Mouse (Mus musculus) forebrain, embryonic 13.5 days (tissue): Measurements from ENCODE around the gene Rrbp1. TPM values are rescaled to one million over a fixed set of nuclear protein-coding genes. Genes with fewer than 3 reads are reported as not detected.

Source experiments
- ATAC-seq: fragments of 200-750 bp; cut with Nextera tagmentation; 2 replicates; pipeline ENCODE4 v1.8.0; 2017
- H3K27ac ChIP-seq: fragments of 300-500 bp; sonication (generic); 2 replicates; pipeline ENCODE4 v1.5.1; 2015; ENCODE audit warnings: inconsistent platforms, mild to moderate bottlenecking, moderate library complexity
- H3K27me3 ChIP-seq: fragments of 300-500 bp; sonication (generic); 2 replicates; pipeline ENCODE4 v1.6.1; 2015; ENCODE audit warnings: mild to moderate bottlenecking, inconsistent platforms
- H3K36me3 ChIP-seq: fragments of 300-500 bp; sonication (generic); 2 replicates; pipeline ENCODE4 v1.6.1; 2015; ENCODE audit warnings: mild to moderate bottlenecking, inconsistent platforms; ENCODE audit not compliant: poor library complexity, severe bottlenecking
- H3K4me1 ChIP-seq: fragments of 300-500 bp; sonication (generic); 2 replicates; pipeline ENCODE4 v1.6.1; 2015; ENCODE audit warnings: inconsistent platforms
- H3K4me2 ChIP-seq: fragments of 300-500 bp; sonication (generic); 2 replicates; pipeline ENCODE4 v1.6.1; 2015; ENCODE audit warnings: inconsistent platforms, mild to moderate bottlenecking, moderate library complexity
- H3K4me3 ChIP-seq: fragments of 300-500 bp; sonication (generic); 2 replicates; pipeline ENCODE4 v1.5.1; 2015; ENCODE audit warnings: mild to moderate bottlenecking, inconsistent platforms
- H3K9ac ChIP-seq: fragments of 300-500 bp; sonication (generic); 2 replicates; pipeline ENCODE4 v1.6.1; 2015; ENCODE audit warnings: mild to moderate bottlenecking, inconsistent platforms
- H3K9me3 ChIP-seq: fragments of 300-500 bp; sonication (generic); replicated peaks from 2 replicates; pipeline ENCODE4 v1.6.1; 2016; ENCODE audit warnings: inconsistent platforms
- WGBS: fragments of 180-500 bp; shearing (Covaris S2); methylation state at CpG from one replicate; pipeline ENCODE4 v1.1.7; 2015; 5-methylcytosine and 5-hydroxymethylcytosine counted together
- polyA plus RNA-seq: library from polyadenylated mRNA; unstranded; fragments of >200 nt; fragmentation: Nextera tagmentation; extraction: Ambion mirVana; gene quantifications from 2 replicates; pipeline ENCODE4 v1.2.1, GENCODE M21; 2015

Gene Rrbp1
- polyA plus RNA-seq, 1 experiment from 2014 or later: 23.9 TPM

DNA sequence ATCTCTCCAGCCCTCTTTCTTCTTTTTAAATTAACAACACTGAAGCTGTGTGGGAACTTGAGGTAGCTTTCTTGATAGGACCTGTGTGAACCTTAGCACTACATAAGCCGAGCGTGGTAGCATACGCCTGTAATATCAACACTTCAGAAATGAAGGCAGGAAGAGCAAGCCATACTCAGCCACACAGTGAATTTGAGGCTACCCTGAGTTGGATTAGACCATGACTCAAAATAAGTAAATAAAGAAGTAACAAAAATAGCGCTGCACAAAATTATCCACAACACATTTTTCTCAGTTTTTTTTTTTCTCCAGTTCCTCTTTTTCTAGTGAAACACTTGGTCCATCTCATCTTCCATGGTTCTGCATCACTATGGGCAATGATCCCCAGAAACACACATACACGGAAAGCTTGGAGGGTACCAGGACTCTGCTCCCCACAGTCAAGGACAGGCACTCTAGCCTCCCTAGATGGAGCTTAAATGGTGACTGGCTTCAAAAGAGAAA lies 35.9 kb downstream of the Rrbp1 start:
- H3K9me3 ChIP-seq: no peaks in the 10 kb centered on the region
- WGBS: 98% methylated on average over 5 of the region's 5 CpGs
- H3K27me3 ChIP-seq: no peaks in the 10 kb centered on the region
- peaks cover 8% of the 10 kb centered on the region; the same call in 1 of the 2 replicates for H3K36me3 ChIP-seq
- H3K9ac ChIP-seq: no peak overlapping the region
- H3K4me2 ChIP-seq: no peak overlapping the region
- ATAC-seq: no peak
- H3K27ac ChIP-seq: no peak overlapping the region
- no peaks in the 10 kb centered on the region for H3K4me1 ChIP-seq
- no peak overlapping the region for H3K4me3 ChIP-seq

DNA sequence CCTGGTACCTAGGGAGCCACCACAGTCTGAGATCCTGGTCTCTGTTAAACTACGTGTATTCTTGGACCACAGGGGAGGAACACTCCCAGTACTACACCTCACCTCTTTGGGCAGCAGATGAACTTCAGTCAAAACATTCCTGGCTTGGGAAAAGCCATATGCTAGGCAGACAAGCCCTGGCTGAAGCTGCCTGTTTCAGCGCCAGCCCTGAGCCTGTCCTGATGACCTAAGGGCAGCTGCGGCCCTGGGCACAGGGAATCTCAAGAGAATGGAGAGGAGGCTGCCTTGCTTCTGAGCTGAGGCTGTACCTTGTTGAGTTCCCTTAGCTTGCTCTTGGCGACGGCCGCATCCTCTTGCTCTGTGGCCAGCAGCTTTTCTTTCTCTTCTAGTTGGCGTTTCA lies 37.9 kb downstream of the Rrbp1 start:
- peaks cover 16% of the 10 kb centered on the region for H3K36me3 ChIP-seq
- H3K9me3 ChIP-seq: no peaks in the 10 kb centered on the region
- 94% methylated on average over 7 of the region's 7 CpGs for WGBS

DNA sequence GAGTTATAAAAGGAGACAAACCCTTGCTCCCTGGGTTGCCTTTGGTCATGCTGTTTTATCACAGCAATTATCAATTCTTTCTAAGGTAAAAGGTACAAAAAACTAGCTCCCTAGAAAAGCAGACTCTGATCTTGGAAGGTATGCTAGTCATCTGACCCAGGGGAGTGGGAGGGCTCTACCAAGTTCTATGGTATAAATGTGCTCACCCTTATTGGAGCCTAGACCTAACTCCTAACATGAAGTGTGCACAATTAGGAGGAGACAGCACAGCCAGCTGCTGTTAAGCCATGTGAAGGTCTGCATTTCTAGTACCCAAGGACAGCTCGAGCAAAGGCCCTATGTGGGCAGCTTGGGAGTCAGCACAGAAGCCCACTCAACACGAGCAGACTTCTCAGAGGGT lies 39.2 kb downstream of the Rrbp1 start:
- no peaks in the 10 kb centered on the region for H3K4me1 ChIP-seq
- no peaks in the 10 kb centered on the region for H3K9me3 ChIP-seq
- WGBS: 83% methylated on average over 2 of the region's 2 CpGs
- H3K36me3 ChIP-seq: peaks cover 25% of the 10 kb centered on the region
- no peak overlapping the region for H3K4me3 ChIP-seq
- no peak for ATAC-seq
- no peaks in the 10 kb centered on the region for H3K27me3 ChIP-seq
- H3K9ac ChIP-seq: no peak overlapping the region
- no peak overlapping the region for H3K27ac ChIP-seq
- no peak overlapping the region for H3K4me2 ChIP-seq

More for the DNA sequence above, 37.9 kb downstream of the Rrbp1 start:
- H3K27ac ChIP-seq: no peak overlapping the region
- H3K4me2 ChIP-seq: no peak overlapping the region
- no peak for ATAC-seq
- no peaks in the 10 kb centered on the region for H3K4me1 ChIP-seq
- no peak overlapping the region for H3K4me3 ChIP-seq
- H3K9ac ChIP-seq: no peak overlapping the region
- no peaks in the 10 kb centered on the region for H3K27me3 ChIP-seq

DNA sequence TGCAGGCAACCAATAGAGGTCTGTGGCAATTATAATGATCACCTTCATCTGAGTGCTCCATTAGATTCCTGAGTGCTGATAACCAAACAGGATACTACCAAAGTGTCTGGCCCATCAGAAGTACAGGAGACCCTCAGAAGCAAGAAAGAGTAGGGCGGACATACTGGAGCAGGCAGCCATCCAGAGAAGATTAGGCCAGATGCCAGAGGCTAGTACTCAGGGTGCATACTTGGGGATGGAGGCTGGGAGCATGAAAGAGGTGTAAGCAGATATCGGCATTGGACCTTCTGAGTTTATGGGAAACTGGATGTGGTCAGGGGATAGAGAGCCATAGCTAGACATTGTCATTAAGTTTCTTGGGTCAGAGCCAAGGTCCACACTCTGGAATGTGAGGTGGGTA lies 40.2 kb downstream of the Rrbp1 start:
- Histone ChIP-seq H3K27me3 (no peaks in the 10 kb centered on the region), H3K4me2 (no peak overlapping the region), H3K36me3 (peaks cover 35% of the 10 kb centered on the region), H3K9me3 (no peaks in the 10 kb centered on the region), H3K4me3 (no peak overlapping the region), H3K9ac (no peak overlapping the region), H3K4me1 (no peaks in the 10 kb centered on the region), H3K27ac (no peak overlapping the region)
- whole genome bisulfite sequencing: 88% methylated on average over 2 of the region's 2 CpGs
- no peak for ATAC-seq

DNA sequence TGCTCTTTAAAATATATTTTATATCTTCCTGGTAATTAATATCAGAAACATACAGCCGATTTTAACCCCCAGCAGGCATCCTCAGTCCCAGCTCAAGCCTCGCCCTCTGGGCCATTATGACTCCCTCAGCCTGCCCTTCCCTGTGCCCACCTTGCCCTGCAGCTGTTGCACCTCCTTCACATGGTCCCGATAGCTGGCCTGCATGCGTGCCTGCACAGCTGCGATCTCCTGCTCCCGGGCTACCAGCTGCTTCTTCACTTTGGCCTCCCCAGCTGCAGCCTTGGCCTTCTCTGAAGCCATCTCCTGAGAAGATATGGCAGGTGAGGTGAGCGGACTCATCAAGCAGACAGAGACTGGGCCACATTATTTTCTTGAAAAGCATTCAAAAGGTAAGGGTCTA lies 41.8 kb downstream of the Rrbp1 start:
- WGBS: 94% methylated on average over 7 of the region's 7 CpGs
- no peak overlapping the region for H3K27ac ChIP-seq
- H3K27me3 ChIP-seq: no peaks in the 10 kb centered on the region
- no peak overlapping the region for H3K4me2 ChIP-seq
- H3K4me3 ChIP-seq: no peak overlapping the region
- H3K36me3 ChIP-seq: peaks cover 50% of the 10 kb centered on the region
- H3K4me1 ChIP-seq: no peaks in the 10 kb centered on the region
- no peaks in the 10 kb centered on the region for H3K9me3 ChIP-seq
- H3K9ac ChIP-seq: no peak overlapping the region
- no peak for ATAC-seq

DNA sequence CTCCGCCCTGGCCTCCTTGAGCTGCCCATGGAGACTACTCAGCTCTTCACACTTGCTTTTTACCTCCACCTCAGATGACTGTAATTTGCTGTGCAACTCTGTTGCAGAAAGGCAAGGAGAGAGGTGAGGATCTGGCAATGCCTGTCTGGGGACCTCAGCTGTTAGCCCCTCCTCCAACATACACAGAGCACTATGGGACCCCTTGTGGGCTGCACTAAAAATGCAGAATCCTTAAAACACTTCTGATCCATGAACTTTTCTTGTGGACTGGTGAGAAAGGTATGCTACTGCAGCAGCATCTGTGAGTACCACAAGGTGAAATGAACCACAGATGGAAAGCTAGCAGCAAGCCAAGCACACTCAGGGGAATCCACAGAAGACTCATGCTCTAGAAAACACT lies 47.7 kb downstream of the Rrbp1 start:
- H3K9ac ChIP-seq: no peak overlapping the region
- no peaks in the 10 kb centered on the region for H3K27me3 ChIP-seq
- peaks cover 76% of the 10 kb centered on the region for H3K36me3 ChIP-seq
- no peak overlapping the region for H3K4me2 ChIP-seq
- ATAC-seq: 0 out of 2 replicates have a peak, but pooled peaks have one; percentile 27
- no peaks in the 10 kb centered on the region for H3K9me3 ChIP-seq
- no peak overlapping the region for H3K27ac ChIP-seq
- H3K4me1 ChIP-seq: no peaks in the 10 kb centered on the region
- no peak overlapping the region for H3K4me3 ChIP-seq
- 100% methylated on average over 1 of the region's 1 CpGs for WGBS

DNA sequence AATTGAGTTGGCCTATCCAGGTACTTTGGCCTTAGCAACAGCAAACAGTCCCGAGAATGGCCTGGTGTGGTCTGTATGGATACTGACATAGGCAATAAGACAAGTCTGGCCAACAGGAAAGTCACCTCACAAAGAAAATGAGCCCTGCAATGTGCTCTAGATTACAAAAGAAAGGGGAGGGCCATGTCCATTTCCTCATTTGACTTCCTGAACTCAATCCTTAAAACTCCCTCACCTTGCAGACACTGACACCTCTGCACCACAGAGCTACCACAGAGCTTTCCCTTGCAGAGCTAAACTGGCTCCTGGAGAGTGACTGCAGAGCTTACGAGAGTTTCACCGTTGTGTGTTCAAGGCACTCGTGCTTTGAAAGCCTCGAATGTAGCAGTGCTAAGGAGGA lies 48.9 kb downstream of the Rrbp1 start:
- H3K4me2 ChIP-seq: no peak overlapping the region
- H3K9me3 ChIP-seq: no peaks in the 10 kb centered on the region
- H3K27me3 ChIP-seq: no peaks in the 10 kb centered on the region
- H3K4me1 ChIP-seq: no peaks in the 10 kb centered on the region
- H3K36me3 ChIP-seq: peaks cover 81% of the 10 kb centered on the region
- no peak overlapping the region for H3K4me3 ChIP-seq
- 98% methylated on average over 5 of the region's 5 CpGs for WGBS
- no peak for ATAC-seq
- no peak overlapping the region for H3K27ac ChIP-seq
- H3K9ac ChIP-seq: no peak overlapping the region

DNA sequence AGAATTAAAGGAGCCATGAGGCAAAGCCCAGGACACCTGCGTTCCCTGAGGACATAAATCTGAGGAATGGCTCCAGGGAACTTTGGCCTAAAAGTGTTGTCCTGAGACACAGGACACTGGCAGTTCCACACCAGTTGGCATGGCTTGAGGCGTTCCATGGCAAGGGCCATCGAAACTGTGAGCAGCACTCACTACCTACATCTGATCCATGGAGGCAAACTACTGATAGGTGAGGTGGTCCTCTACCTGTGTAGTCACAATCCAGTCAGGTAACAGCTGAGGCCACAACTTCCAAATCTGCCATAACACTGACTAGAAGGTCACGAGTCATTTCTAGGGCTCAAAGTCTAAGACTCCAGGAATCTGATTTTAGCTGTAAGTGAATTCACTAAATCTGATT lies 55.3 kb downstream of the Rrbp1 start:
- H3K4me3 ChIP-seq: no peak overlapping the region
- no peak for ATAC-seq
- H3K9ac ChIP-seq: no peak overlapping the region
- no peaks in the 10 kb centered on the region for H3K9me3 ChIP-seq
- no peak overlapping the region for H3K4me2 ChIP-seq
- no peak overlapping the region for H3K27ac ChIP-seq
- peaks cover 81% of the 10 kb centered on the region for H3K36me3 ChIP-seq
- WGBS: 98% methylated on average over 4 of the region's 4 CpGs
- no peaks in the 10 kb centered on the region for H3K4me1 ChIP-seq
- no peaks in the 10 kb centered on the region for H3K27me3 ChIP-seq

DNA sequence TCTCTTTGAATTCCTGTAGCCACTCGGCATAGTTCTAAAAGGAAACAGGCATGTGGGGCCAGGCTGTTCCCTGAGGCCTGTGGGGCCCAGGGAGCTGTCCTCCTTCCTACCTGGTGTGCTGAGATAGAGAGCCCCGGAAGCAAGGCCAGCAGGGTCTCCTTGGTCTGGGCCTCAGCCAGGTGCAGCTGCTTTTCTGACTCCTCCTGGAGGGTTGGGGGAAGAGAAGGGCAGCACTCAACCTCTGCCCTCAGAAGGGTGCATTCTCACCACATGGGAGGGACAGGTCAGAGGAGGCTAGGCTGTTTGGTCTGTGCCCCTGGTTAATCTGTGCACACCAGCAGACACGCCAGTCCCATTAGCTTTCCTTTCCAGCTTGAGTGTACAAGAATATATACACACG lies 56.1 kb downstream of the Rrbp1 start:
- Histone ChIP-seq H3K27me3 (no peaks in the 10 kb centered on the region), H3K4me2 (no peak overlapping the region), H3K4me1 (no peaks in the 10 kb centered on the region), H3K4me3 (no peak overlapping the region), H3K36me3 (peaks cover 88% of the 10 kb centered on the region), H3K9me3 (no peaks in the 10 kb centered on the region), H3K9ac (no peak overlapping the region), H3K27ac (no peak overlapping the region)
- no peak for ATAC-seq
- 97% methylated on average over 4 of the region's 4 CpGs for WGBS

DNA sequence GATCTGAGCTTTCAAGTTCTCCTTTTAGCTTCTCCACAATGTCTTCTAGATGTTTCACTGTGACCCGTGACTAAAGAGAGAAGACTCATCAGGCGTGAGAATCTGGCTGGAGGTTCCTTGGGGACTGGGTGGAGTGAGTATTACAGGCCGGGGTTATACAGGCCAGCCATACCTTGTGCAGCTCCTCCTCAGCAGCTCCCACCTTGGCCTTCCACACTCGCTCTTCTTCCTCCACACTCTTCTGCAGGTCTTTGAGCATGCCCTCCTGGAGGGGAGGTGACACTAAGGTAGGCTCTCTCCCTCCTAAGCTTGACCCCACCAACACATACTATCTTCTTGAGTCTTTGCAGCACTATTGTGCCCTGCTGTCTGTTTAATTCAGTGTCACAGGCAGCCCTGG lies 57.1 kb downstream of the Rrbp1 start:
- peaks cover 94% of the 10 kb centered on the region for H3K36me3 ChIP-seq

DNA sequence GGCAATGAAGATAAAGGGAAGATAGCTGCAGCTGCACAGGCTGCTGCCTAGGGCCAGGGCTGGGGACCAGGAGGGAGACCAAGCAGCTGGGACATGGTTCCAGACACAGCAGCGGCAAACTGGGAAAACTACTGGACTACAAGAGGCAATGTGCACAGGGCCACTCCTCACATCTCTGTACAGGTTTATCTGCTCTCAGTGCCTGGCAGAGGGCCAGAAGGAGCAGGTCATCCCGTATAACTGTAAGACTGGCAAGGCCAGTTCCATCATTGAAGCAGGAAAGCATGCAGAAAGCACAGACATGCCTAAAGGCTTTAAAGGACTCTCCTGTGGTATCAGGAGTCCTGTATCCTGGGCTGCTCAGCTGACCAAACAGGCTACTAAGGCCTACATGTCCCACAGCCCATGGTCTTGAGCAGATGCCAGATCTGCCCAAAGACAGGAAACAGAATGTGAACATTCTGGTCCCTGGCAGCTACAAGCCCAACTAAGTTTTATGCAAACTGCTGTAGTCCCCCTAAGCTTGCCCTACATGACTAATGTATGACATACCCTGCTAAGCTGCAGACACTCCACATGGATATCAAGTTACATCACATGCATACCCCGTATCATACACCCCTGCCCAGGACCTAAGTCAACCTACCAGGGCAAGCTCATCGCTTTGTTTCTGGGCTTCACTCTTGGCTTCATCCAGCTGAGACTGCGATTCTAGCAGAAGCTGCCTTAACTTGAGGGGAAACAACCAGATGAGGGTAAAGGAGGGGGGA lies 59.3 kb downstream of the Rrbp1 start:
- ATAC-seq: no peak
- no peak overlapping the region for H3K4me3 ChIP-seq
- peaks cover 100% of the 10 kb centered on the region for H3K36me3 ChIP-seq
- no peaks in the 10 kb centered on the region for H3K27me3 ChIP-seq
- no peak overlapping the region for H3K4me2 ChIP-seq
- no peak overlapping the region for H3K27ac ChIP-seq
- no peaks in the 10 kb centered on the region for H3K4me1 ChIP-seq
- WGBS: 90% methylated on average over 5 of the region's 5 CpGs
- H3K9me3 ChIP-seq: no peaks in the 10 kb centered on the region
- no peak overlapping the region for H3K9ac ChIP-seq

More for the DNA sequence above, 57.1 kb downstream of the Rrbp1 start:
- H3K4me1 ChIP-seq: no peaks in the 10 kb centered on the region
- H3K4me3 ChIP-seq: no peak overlapping the region
- no peak overlapping the region for H3K27ac ChIP-seq
- no peak for ATAC-seq
- no peak overlapping the region for H3K9ac ChIP-seq
- WGBS: 87% methylated on average over 4 of the region's 4 CpGs
- H3K4me2 ChIP-seq: no peak overlapping the region
- no peaks in the 10 kb centered on the region for H3K9me3 ChIP-seq
- H3K27me3 ChIP-seq: no peaks in the 10 kb centered on the region

DNA sequence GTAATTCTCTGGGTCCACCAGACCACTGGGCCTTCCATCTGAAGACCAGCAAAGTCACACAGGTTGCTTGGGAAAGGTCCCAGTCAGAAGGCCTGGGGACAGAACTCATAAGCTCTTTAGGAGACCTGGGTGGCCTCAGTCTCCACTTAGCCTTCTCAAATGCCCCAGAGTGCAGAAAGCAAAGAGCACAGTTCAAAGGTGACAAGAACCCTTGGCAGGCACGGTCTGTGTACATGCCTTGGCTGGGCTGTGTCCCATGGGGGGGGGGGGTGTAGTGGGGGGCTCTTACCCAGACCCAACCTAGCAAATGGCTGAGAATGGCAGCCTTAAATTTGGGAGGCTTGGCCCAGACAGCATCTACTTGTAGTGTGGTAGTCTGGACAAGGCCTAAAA lies 60.0 kb downstream of the Rrbp1 start:
- Histone ChIP-seq H3K4me1 (no peaks in the 10 kb centered on the region), H3K27ac (no peak overlapping the region), H3K27me3 (no peaks in the 10 kb centered on the region), H3K36me3 (peaks cover 100% of the 10 kb centered on the region), H3K9me3 (no peaks in the 10 kb centered on the region), H3K9ac (no peak overlapping the region), H3K4me3 (no peak overlapping the region), H3K4me2 (no peak overlapping the region)
- no peak for ATAC-seq
- 92% methylated on average over 1 of the region's 1 CpGs for WGBS
